Mouse (Mus musculus): ENCODE data around the gene Gm20388. TPM values are rescaled to one million over a fixed set of nuclear protein-coding genes. Genes with fewer than 3 reads are reported as not detected.

Gm20388 gene
- polyA plus RNA-seq, 1 experiment from 2014 or later, result 5.3 TPM

DNA sequence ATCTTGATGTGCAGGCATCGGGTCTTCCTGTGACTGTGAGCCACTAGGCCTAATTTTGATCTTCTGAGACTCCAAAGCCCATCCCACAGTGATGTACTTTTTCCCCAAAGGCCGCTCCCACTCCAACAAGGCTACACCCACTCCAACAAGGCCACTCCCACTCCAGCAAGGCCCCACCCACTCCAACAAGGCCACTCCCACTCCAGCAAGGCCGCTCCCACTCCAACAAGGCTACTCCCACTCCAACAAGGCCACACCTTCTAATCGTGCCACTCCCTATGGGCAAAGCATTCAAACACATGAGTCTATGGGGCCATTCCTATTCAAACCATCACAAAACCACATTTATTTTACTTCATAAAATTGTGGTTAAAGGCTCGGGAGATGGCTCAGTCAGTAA, 4179.8 kb downstream of the Gm20388 start:
- Histone ChIP-seq H3K36me3 (ENCODE audit: control insufficient read depth, insufficient read depth, low read length) (no peaks in the 10 kb centered on the region), H3K9ac (ENCODE audit: low read depth, low read length) (no peak overlapping the region), H3K4me1 (replicated peaks; ENCODE audit: control insufficient read depth, insufficient read depth, low read length) (no peaks in the 10 kb centered on the region), H3K27ac (ENCODE audit: low read depth, low read length) (no peak overlapping the region), H3K27me3 (replicated peaks; ENCODE audit: control insufficient read depth, insufficient read depth, low read length) (no peaks in the 10 kb centered on the region), H3K4me3 (ENCODE audit: low read depth, low read length) (no peak overlapping the region), H3K9me3 (ENCODE audit: control insufficient read depth, low read length) (no peaks in the 10 kb centered on the region), H3K4me2 (no peak overlapping the region)
- WGBS, result 88% methylated on average over 5 of the region's 5 CpGs
- DNase-seq (ENCODE audit: low spot score), result no peak
- ATAC-seq (replicated peaks; ENCODE audit: low FRiP score), result 0 out of 2 replicates have a peak, but pooled peaks have one; percentile 34

DNA sequence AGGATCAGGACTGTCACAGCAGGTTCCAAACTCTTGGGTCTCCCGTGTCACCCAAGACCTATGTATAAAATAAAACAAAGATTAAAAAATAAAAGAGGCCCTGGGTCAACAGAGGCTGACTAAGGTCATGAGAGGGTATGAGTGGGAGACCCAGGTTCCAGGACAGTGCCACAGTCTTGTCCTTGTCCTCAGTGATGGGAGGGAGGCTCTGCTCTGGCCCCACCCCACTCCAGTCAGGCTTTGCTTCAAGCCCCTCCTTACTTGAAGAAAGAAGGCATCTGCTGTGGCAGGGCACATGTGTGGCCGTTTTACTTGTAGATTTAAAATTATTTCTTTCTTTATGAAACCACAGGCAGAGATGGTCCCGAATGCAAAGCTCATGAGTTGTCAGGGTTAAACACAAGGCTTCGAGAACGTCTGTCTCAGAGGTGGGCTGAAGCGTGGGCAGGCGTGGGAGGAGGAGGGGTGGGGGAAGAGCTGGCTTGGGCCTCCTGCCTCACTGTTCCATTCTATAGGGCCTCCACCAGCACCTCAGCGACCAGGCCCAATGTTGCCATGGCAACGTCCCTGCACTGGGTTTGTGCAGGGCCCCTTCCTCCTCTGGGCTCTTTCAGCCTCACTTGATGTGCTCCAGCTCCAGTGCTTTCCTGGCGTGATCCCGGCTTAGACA, 4188.4 kb downstream of the Gm20388 start:
- Histone ChIP-seq H3K4me3 (ENCODE audit: low read depth, low read length) (no peak overlapping the region), H3K4me2 (no peak overlapping the region), H3K9me3 (ENCODE audit: control insufficient read depth, low read length) (no peaks in the 10 kb centered on the region), H3K27me3 (replicated peaks; ENCODE audit: control insufficient read depth, insufficient read depth, low read length) (no peaks in the 10 kb centered on the region), H3K27ac (ENCODE audit: low read depth, low read length) (no peak overlapping the region), H3K9ac (ENCODE audit: low read depth, low read length) (no peak overlapping the region), H3K4me1 (replicated peaks; ENCODE audit: control insufficient read depth, insufficient read depth, low read length) (no peaks in the 10 kb centered on the region), H3K36me3 (ENCODE audit: control insufficient read depth, insufficient read depth, low read length) (no peaks in the 10 kb centered on the region)
- 45% methylated on average over 11 of the region's 11 CpGs for WGBS
- DNase-seq (ENCODE audit: low spot score) (no peak), ATAC-seq (replicated peaks; ENCODE audit: low FRiP score) (no peak)

DNA sequence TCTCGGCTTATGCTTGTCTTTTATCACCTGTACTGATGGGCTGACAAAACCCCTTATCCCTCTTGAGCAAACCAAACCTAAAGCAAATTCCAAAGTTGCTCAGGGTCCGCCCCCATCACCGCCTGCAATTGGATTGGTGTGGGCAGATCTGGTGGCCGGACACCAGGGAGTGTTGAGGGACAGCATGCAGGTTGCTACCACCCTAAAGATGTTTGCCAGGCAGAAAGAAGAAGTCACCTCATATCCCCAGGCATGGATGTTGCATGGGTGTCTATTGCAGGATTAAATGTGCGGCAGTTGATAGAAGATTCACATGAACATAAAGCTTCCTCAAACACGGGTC, 4189.0 kb downstream of the Gm20388 start:
- Histone ChIP-seq H3K4me2 (no peak overlapping the region), H3K9me3 (ENCODE audit: control insufficient read depth, low read length) (no peaks in the 10 kb centered on the region), H3K27ac (ENCODE audit: low read depth, low read length) (no peak overlapping the region), H3K4me1 (replicated peaks; ENCODE audit: control insufficient read depth, insufficient read depth, low read length) (no peaks in the 10 kb centered on the region), H3K4me3 (ENCODE audit: low read depth, low read length) (no peak overlapping the region), H3K9ac (ENCODE audit: low read depth, low read length) (no peak overlapping the region), H3K36me3 (ENCODE audit: control insufficient read depth, insufficient read depth, low read length) (no peaks in the 10 kb centered on the region), H3K27me3 (replicated peaks; ENCODE audit: control insufficient read depth, insufficient read depth, low read length) (no peaks in the 10 kb centered on the region)
- ATAC-seq (replicated peaks; ENCODE audit: low FRiP score), result no peak
- DNase-seq (ENCODE audit: low spot score), result no peak
- 72% methylated on average over 6 of the region's 6 CpGs for WGBS

DNA sequence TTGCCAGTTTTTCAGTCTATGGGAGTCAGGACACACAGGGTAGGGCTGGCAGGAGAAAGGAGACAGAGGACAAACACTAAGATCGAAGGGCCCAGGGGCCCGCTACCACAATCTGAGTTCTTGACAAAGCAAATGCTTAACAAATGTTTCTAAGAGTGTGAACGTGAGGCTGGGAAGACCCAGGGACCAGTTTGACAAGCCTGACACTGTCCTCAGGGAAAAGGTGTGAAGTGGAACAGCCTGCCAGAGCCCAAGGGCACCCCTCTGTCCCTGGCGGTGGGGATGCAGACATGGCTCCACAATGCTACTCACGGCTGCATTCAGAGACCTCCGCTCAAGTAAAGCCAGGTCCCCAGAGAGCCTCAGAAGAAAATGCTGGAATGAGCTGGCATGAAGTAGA, 4195.2 kb downstream of the Gm20388 start:
- no peaks in the 10 kb centered on the region for H3K4me1 ChIP-seq (replicated peaks; ENCODE audit: control insufficient read depth, insufficient read depth, low read length)
- WGBS, result 64% methylated on average over 6 of the region's 6 CpGs
- no peak overlapping the region for H3K4me2 ChIP-seq

DNA sequence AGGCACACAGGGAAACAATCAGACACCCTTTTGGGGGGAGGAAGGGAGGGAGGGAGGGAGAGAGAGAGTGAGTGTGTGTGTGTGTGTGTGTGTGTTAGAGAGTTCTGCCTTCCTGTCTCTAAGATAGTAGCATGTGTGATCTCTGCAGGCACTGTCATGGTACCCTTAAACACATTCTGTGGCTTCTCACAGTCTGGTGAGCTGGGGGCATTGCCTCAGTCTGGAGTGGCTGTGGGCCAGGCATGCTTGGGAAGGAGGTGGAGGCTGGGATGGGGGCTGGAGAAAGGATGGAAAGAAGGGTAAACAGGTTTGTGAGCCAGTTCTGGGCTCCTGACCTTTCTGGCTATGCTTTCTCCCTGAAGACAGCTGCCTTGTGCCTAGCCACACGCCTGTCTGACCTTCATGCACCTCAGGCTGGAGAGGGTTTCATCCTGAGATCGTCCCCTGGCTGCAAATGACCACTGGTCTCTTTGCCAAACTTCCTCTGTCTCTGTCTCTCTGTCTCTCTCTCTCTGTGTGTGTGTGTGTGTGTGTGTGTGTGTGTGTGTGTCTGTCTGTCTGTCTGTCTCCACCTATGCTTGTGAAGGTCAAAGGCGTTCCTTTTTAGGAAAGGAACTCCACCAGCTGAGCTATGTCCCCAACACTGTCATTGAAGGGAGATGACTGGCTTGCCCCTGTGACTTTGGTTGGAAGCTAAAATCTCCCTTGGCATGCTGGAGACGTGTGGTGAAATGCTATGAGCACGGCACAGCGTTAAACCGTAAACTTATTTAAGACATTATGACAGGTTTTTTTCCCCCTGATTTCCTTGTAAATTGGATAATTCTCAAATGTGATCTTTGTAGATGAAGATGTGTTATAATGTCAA, 4195.9 kb downstream of the Gm20388 start:
- Histone ChIP-seq H3K9me3 (ENCODE audit: control insufficient read depth, low read length) (no peaks in the 10 kb centered on the region), H3K9ac (ENCODE audit: low read depth, low read length) (no peak overlapping the region), H3K4me3 (ENCODE audit: low read depth, low read length) (no peak overlapping the region), H3K27ac (ENCODE audit: low read depth, low read length) (no peak overlapping the region), H3K4me2 (no peak overlapping the region), H3K27me3 (replicated peaks; ENCODE audit: control insufficient read depth, insufficient read depth, low read length) (no peaks in the 10 kb centered on the region), H3K36me3 (ENCODE audit: control insufficient read depth, insufficient read depth, low read length) (no peaks in the 10 kb centered on the region), H3K4me1 (replicated peaks; ENCODE audit: control insufficient read depth, insufficient read depth, low read length) (no peaks in the 10 kb centered on the region)
- DNase-seq (ENCODE audit: low spot score), result no peak
- WGBS, result 79% methylated on average over 7 of the region's 7 CpGs
- no peak for ATAC-seq (replicated peaks; ENCODE audit: low FRiP score)

More for the DNA sequence above, 4195.2 kb downstream of the Gm20388 start:
- H3K4me3 ChIP-seq (ENCODE audit: low read depth, low read length), result no peak overlapping the region
- no peak for ATAC-seq (replicated peaks; ENCODE audit: low FRiP score)
- no peak for DNase-seq (ENCODE audit: low spot score)
- no peak overlapping the region for H3K27ac ChIP-seq (ENCODE audit: low read depth, low read length)
- H3K9me3 ChIP-seq (ENCODE audit: control insufficient read depth, low read length), result no peaks in the 10 kb centered on the region
- H3K36me3 ChIP-seq (ENCODE audit: control insufficient read depth, insufficient read depth, low read length), result no peaks in the 10 kb centered on the region
- no peaks in the 10 kb centered on the region for H3K27me3 ChIP-seq (replicated peaks; ENCODE audit: control insufficient read depth, insufficient read depth, low read length)
- H3K9ac ChIP-seq (ENCODE audit: low read depth, low read length), result no peak overlapping the region

DNA sequence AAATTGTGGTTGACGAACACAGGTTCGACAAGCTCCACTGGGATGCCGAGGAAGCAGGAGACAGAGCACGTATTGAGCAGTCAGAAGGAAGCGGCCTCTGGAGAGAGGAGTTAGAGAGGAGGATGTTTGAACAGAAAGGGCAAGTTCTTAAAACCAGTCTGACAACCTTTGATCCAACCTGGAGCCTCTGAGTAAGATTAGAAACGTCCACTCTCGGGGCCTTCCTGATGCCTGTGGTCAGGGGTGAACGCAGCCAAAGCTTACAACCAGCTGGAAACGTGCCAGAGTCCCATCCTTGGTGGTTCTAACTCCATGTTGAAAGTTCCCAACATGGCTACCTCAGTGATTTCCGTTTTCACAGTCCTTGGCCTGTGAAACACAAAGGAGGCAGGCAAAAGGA, 4202.5 kb downstream of the Gm20388 start:
- Histone ChIP-seq H3K4me3 (ENCODE audit: low read depth, low read length) (no peak overlapping the region), H3K4me2 (no peak overlapping the region), H3K4me1 (replicated peaks; ENCODE audit: control insufficient read depth, insufficient read depth, low read length) (no peaks in the 10 kb centered on the region), H3K9ac (ENCODE audit: low read depth, low read length) (no peak overlapping the region), H3K36me3 (ENCODE audit: control insufficient read depth, insufficient read depth, low read length) (no peaks in the 10 kb centered on the region), H3K27ac (ENCODE audit: low read depth, low read length) (no peak overlapping the region), H3K27me3 (replicated peaks; ENCODE audit: control insufficient read depth, insufficient read depth, low read length) (no peaks in the 10 kb centered on the region), H3K9me3 (ENCODE audit: control insufficient read depth, low read length) (no peaks in the 10 kb centered on the region)
- DNase-seq (ENCODE audit: low spot score), result no peak
- WGBS, result 60% methylated on average over 10 of the region's 10 CpGs
- no peak for ATAC-seq (replicated peaks; ENCODE audit: low FRiP score)

DNA sequence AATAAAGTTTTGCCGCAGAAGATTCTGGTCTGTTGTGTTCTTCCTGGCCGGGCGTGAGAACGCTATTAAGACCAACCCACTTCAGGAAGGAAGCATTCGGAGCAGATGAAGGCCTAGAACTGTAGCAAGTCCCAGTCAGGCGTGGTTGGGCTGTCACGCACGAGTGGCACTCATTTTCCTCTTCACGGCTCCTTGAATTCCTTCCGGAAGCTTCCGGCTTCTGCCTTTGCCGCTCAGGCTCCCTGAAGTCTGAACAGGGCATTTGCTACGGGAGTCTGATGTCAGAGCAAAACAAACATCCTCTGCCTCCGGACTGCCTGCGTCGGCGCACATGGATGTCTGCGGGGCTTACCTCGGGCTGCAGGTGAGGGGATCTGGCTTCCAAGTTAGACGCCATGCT, 4214.6 kb downstream of the Gm20388 start:
- no peak overlapping the region for H3K4me2 ChIP-seq
- H3K4me1 ChIP-seq (replicated peaks; ENCODE audit: control insufficient read depth, insufficient read depth, low read length), result no peaks in the 10 kb centered on the region
- no peak overlapping the region for H3K9ac ChIP-seq (ENCODE audit: low read depth, low read length)
- H3K27ac ChIP-seq (ENCODE audit: low read depth, low read length), result no peak overlapping the region
- H3K27me3 ChIP-seq (replicated peaks; ENCODE audit: control insufficient read depth, insufficient read depth, low read length), result no peaks in the 10 kb centered on the region
- WGBS, result 92% methylated on average over 20 of the region's 20 CpGs
- no peaks in the 10 kb centered on the region for H3K9me3 ChIP-seq (ENCODE audit: control insufficient read depth, low read length)
- no peak overlapping the region for H3K4me3 ChIP-seq (ENCODE audit: low read depth, low read length)
- ATAC-seq (replicated peaks; ENCODE audit: low FRiP score), result no peak
- no peak for DNase-seq (ENCODE audit: low spot score)
- no peaks in the 10 kb centered on the region for H3K36me3 ChIP-seq (ENCODE audit: control insufficient read depth, insufficient read depth, low read length)

DNA sequence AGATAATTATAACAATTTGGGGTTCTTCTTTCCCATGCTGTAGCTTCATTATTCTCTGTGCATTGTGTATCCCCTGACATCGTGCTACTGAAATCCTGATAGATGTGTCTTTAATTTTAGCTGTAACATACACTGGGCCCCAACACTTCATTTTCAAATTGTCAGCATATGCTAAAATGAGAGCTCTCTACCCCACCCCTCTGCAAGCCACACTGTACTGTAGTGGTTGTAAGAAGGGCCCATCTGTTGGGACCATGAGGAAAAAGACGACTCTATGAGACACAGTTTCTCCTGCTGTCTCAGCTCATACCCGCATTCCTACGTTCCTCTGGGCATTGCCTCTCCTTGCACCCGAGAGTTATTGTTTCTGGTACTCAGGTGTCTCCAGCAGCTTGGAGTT, 4226.6 kb downstream of the Gm20388 start:
- no peak overlapping the region for H3K4me2 ChIP-seq
- no peak for DNase-seq (ENCODE audit: low spot score)
- no peak overlapping the region for H3K4me3 ChIP-seq (ENCODE audit: low read depth, low read length)
- no peaks in the 10 kb centered on the region for H3K9me3 ChIP-seq (ENCODE audit: control insufficient read depth, low read length)
- no peaks in the 10 kb centered on the region for H3K36me3 ChIP-seq (ENCODE audit: control insufficient read depth, insufficient read depth, low read length)
- no peaks in the 10 kb centered on the region for H3K27me3 ChIP-seq (replicated peaks; ENCODE audit: control insufficient read depth, insufficient read depth, low read length)
- no peak overlapping the region for H3K9ac ChIP-seq (ENCODE audit: low read depth, low read length)
- no peaks in the 10 kb centered on the region for H3K4me1 ChIP-seq (replicated peaks; ENCODE audit: control insufficient read depth, insufficient read depth, low read length)
- H3K27ac ChIP-seq (ENCODE audit: low read depth, low read length), result no peak overlapping the region
- WGBS, result 85% methylated on average over 5 of the region's 5 CpGs
- ATAC-seq (replicated peaks; ENCODE audit: low FRiP score), result no peak
